Mouse (Mus musculus): ENCODE measurements around the gene Pard6a. TPM values are rescaled to one million over a fixed set of nuclear protein-coding genes. Genes with fewer than 3 reads are reported as not detected.

Pard6a gene
- polyA plus RNA-seq (2015; fragmentation: Nextera tagmentation; extraction: Ambion mirVana) = 20.5 and 22.4 TPM in 2 replicates

GRCm38 (mm10) chr8:105700966-105701824, at the start of gene Pard6a, which contains the start of gene Acd:
Gene Pard6a, plus strand, starts transcription at chr8:105701148.
Gene Acd, minus strand, starts transcription at chr8:105701102.
- peak; percentile 95 for DNase-seq (ENCODE audit: low spot score)

GRCm38 (mm10) chr8:105657641-105658040, 43.3 kb upstream of the Pard6a start:
- no peak for DNase-seq (ENCODE audit: low spot score)

GRCm38 (mm10) chr8:105661167-105661566, 39.8 kb upstream of the Pard6a start:
- peak; percentile 69 for DNase-seq (ENCODE audit: low spot score)

- DNase-seq (ENCODE audit: low spot score) = no peak
Observed at GRCm38 (mm10) chr8:105677891-105678290, 23.1 kb upstream of the Pard6a start.

GRCm38 (mm10) chr8:105685325-105685724, 15.6 kb upstream of the Pard6a start:
- no peak for DNase-seq (ENCODE audit: low spot score)

GRCm38 (mm10) chr8:105685796-105686308, 15.1 kb upstream of the Pard6a start, which contains the start of gene Carmil2:
Gene Carmil2, plus strand, starts transcription at chr8:105686274.
- peak; percentile 98 for DNase-seq (ENCODE audit: low spot score)

- peak; percentile 54 for DNase-seq (ENCODE audit: low spot score)
Observed at GRCm38 (mm10) chr8:105686551-105686950, 14.4 kb upstream of the Pard6a start.

- no peak for DNase-seq (ENCODE audit: low spot score)
Observed at GRCm38 (mm10) chr8:105687512-105687911, 13.4 kb upstream of the Pard6a start.

GRCm38 (mm10) chr8:105688242-105688752, 12.7 kb upstream of the Pard6a start:
- DNase-seq (ENCODE audit: low spot score) = no peak

- DNase-seq (ENCODE audit: low spot score) = no peak
Observed at GRCm38 (mm10) chr8:105689256-105689982, 11.5 kb upstream of the Pard6a start.

- DNase-seq (ENCODE audit: low spot score) = no peak
Observed at GRCm38 (mm10) chr8:105689983-105690360, 11.0 kb upstream of the Pard6a start.

GRCm38 (mm10) chr8:105690978-105691377, 10.0 kb upstream of the Pard6a start:
- DNase-seq (ENCODE audit: low spot score) = no peak

- DNase-seq (ENCODE audit: low spot score) = no peak
Observed at GRCm38 (mm10) chr8:105692449-105693182, 8.3 kb upstream of the Pard6a start.

GRCm38 (mm10) chr8:105693648-105694047, 7.3 kb upstream of the Pard6a start:
- DNase-seq (ENCODE audit: low spot score) = peak; percentile 40

- no peak for DNase-seq (ENCODE audit: low spot score)
Observed at GRCm38 (mm10) chr8:105694051-105694799, 6.7 kb upstream of the Pard6a start.

- no peak for DNase-seq (ENCODE audit: low spot score)
Observed at GRCm38 (mm10) chr8:105695080-105695780, 5.7 kb upstream of the Pard6a start.

- no peak for DNase-seq (ENCODE audit: low spot score)
Observed at GRCm38 (mm10) chr8:105697196-105697780, 3.7 kb upstream of the Pard6a start.

GRCm38 (mm10) chr8:105698734-105699133, 2.2 kb upstream of the Pard6a start:
- DNase-seq (ENCODE audit: low spot score) = no peak

GRCm38 (mm10) chr8:105699488-105700215, 1.3 kb upstream of the Pard6a start:
- DNase-seq (ENCODE audit: low spot score) = no peak

Measured in thymus, postnatal 0 days (tissue).